Mouse (Mus musculus) frontal cortex, adult 2 months (tissue): ENCODE results near the gene Tiam1. TPM values are rescaled to one million over a fixed set of nuclear protein-coding genes. Genes with fewer than 3 reads are reported as not detected.

Source experiments
- DNase-seq, 2 experiments: peaks; one replicate each; pipeline ENCODE4 v3.0.0; 2022; ENCODE audit warnings: low spot score in 1 of 2; ENCODE audit errors: extremely low spot score in 1 of 2
- polyA plus RNA-seq: library from polyadenylated mRNA; depleted of rRNA; stranded (reverse); fragments of >200 nt; gene quantifications from 2 replicates; pipeline ENCODE4 v1.2.3, GENCODE M21; 2012

Tiam1 gene
- polyA plus RNA-seq, 1 experiment, result 49.1 TPM

DNA sequence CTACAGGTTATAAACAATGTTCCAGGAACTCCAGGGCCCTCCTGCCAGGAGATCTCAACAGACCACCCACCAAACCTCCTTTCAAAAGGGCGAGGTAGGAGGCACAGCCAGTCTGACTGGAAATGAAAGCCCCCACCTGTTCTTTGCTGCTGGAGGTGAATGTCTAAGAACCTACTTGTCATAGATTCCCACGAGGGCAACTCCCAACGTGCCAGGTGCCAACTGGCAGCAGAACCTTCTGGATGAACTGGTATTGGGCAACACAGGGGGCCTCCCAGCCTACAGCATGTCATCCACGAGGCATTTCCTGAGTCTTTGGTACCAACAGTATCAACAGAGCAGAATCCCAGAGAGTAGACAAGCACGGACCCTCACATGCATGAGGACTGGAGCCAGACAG lies 282.0 kb downstream of the Tiam1 start:
- DNase-seq, result no peak

DNA sequence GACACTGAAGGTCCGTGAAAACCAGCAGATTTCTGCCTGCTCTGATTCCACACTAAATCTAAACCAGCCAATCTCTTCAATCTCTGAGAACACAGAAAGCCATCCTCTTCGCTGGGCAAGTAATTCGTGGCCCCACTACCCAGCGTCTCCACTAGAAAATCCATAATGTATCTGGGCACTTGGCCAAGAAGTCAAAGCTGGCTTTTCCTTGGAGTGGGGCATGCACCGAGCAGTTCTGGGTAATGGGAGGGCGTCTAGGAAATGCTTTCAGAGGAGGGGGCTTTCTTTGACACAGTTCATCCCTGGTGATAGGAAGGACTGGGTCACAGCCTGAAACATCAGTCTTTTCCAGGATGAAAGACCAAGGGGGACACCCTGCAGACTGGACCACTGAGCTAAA lies 282.9 kb downstream of the Tiam1 start:
- no peak for DNase-seq

DNA sequence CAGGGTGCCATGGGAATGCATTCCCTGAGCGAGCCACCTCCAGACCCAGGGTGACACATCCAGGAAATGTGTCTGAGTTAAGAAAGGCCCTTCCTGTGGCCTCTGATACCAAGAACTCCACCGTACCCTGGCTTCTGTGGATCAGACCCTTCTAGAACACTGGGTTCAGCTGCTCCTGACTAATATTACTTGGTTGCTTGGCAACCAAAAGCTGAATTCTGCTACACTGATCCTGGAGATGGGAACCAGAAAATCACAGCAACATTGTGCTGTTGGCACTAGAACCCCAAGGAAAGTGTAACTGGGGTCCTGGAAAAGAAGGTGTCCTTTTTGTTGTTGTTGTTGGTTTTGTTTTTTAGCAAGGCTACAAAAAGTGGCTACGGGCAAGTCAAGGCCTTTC lies 285.9 kb downstream of the Tiam1 start:
- DNase-seq, result no peak

DNA sequence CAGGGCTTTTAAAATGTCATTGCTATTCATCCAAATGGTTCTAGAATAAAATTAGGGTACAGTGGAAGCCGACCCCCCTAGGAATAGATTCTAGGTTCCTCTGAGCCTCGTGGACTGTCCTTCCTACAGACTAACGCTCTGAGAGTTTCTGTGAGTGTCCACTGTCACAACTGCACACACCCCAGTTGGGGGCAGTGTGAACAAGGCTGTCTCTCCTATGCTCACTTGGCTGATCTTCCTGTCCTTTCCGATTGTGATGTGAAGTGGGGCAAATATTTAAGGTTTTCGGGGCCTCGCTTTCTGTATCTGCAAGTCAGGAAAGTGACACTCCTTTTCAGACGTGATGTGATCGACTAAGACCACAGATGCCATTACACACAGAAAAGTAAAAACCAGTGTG lies 288.8 kb downstream of the Tiam1 start:
- DNase-seq, result no peak

DNA sequence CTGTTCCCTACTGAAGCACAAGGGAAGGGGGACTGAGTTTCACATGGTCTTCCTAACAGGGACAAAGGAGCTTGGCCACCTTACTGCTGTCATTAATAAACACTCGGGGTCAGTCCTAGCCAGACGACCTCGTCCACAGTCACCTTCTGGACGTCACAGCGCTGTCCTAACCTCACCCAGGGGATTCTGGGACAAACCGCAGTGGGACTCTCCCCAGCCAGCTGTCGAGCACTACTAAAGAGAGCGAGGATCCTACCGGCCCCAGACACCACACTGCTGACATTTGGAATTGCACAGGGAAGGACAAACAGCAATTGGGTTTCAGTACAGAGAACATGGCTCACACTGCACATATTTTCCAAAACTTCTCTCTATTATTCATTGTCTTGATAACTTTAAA lies 292.2 kb downstream of the Tiam1 start:
- no peak for DNase-seq

DNA sequence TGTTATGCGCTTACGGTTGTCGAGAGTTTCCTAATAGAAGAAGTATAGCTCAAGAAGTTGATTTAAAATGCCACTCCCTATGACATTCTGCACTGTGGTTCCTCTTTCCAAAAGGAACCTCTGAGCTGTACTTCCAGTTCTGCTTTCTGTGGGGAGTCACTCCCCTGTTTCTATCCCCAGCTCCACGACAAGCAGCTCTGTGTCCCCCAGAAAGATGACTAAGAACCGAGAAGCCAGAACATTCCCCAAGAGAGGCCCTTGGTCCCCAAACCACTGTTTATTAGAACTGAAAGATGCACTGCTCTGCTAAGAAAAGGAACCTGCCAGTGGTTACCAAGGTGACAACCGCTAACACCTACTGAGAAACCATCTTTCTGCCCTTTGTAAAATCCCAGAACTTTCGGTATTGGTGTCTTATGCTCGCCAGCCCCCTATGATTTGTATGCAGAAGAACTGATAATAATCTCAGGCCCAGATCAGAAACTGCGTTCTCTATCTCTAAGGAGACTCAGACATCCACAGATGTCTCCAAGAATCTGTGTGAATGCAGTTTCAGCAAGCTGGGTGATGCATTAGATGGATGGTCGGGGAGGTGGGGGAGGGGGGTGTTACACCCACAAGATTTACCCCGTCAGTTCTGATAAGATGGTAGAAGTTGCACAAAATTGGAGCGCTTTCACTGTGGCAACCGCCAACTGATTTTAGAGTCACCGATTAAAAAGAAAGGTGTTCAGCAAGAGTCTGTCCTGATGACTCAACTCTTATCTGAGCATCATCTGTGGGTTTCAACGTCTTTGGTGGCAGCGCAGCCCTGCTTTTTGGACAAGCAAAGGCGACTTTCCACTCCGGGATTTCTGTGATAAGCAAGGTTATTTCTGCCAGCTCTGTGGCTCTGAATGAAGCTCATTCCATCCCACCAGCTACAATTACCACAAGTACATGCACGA lies 294.6 kb downstream of the Tiam1 start:
- peak in 1 of 2 experiments; percentile 34 for DNase-seq

DNA sequence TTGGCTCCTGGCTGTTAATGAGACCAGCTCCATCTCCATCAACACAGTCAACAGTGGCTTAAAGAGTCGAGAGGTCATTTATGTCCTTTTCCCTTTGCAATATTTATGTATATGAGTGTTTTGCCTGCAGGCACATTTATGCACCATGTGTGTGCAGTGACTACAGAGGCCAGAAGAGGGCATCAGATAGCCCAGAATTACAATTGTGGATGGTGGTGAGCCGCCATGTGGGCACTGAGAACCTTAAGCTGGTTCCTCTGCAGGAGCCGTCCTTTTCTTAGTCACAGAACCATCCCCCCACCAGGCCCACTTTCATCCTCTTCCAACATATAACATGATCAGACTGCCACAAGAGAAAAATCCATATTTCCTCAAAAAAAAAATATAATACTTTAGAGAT lies 295.4 kb downstream of the Tiam1 start:
- DNase-seq, result no peak

DNA sequence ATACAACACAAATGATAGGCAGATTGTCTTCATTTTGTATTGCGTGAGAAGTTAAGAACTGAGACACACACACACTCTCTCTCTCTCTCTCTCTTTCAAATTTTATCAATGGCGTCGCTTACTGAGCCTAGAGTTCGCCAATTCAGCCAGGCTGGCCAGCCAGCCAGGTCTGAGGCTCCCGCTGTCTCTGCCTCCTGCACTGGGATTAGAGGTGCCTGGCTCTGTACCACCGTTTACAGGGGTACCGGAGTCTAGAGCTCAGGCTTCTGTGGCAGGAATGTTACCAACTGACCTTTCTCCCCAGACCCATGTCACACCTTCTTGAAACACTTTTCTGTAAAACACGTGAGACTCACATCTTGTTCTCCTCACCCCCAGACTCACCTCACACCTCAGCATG lies 298.1 kb downstream of the Tiam1 start:
- no peak for DNase-seq

DNA sequence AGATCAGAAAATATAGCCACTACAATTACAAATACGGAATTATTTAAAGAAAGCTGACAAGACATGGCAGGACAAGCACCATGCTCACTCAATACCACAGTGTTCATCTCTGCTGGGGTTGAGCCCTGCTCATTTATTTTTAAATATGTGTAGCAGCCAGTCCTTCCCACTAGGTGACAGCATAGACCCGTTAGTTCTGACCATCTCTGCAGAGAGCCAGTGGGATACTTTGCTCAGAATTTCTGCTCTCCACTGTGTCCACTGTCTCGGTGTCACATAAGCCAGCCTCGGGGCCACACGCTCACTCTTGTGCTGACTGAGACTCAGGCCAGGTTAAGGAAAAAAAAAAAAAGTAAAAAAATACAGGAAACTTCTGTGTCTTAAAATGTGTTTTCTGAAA lies 299.0 kb downstream of the Tiam1 start:
- peak; percentile 38 to 84 for DNase-seq

DNA sequence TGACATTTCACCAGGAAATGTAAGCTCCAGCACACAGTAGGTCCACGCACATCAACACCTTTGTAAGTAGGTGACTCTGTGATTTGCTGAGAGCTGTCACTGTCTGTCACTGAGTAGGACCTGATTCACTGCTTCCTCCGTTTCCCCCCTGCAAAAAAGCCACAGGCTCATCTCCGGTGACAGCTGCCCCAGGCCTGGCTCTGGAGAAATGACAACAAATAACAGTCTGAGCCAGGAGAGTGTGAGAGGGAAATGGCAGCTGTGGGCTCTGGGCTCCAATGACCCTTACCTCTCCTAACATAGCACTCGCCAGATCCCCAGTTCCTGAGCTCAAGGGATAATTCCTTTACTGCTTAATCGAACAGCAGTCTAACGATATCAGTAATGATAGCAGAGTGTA lies 301.7 kb downstream of the Tiam1 start:
- no peak for DNase-seq

DNA sequence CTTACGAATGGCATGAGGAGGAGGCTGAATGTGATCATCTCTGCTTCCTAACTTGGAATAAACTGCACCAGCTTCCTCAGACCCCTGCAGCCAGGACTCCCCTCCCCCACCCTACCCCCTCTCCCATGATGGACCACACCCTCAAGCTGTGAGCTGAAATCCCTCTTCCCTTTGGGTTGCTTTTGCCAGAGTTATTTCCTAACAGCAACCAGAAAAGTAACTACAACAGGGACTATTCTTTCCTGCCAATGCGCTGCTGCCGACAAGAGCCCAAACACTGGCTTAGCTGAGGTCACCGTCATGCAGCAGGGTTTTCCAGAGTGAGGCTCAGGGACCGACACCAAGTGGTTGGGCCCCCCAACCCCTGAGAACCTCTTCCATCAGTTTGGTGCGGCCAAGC lies 303.2 kb downstream of the Tiam1 start:
- DNase-seq, result no peak

DNA sequence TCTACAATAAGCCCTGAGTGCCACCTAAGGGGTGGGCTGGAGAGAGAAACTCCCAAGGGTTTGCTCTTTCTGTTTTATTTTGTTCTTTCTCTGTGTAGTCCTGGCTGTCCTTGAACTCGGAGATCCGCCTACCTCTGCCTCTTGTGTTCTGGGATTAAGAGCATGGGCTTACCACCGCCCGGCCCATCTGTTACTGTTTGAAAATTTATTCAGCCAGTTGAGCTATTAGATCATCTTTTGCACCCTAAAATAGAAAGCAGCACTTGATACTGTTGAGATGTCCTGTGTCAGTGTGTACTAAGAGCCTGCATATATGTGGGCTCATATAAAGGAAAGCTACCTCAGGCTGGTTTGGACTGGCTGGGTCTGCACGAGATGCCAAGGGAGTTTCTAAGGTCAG lies 303.7 kb downstream of the Tiam1 start:
- no peak for DNase-seq

DNA sequence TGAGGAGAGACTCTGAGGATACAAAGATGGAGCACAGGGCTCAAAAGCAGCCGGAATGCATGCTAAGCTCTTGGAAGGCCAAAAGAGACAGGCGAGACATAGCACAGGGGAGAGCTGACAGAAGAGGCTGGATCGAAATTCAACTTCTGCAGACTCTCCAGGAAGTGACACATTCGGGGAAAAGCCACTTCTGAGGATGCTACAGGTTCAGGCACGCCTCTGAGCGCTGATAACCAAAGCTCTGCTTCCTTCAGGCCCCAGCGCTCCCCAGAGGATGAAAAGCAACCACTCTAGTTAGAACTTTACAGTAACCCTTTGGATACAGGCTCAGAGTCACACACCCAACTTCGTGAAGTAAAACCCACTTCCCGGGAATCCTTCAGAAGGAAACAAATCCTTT lies 306.5 kb downstream of the Tiam1 start:
- DNase-seq, result no peak

DNA sequence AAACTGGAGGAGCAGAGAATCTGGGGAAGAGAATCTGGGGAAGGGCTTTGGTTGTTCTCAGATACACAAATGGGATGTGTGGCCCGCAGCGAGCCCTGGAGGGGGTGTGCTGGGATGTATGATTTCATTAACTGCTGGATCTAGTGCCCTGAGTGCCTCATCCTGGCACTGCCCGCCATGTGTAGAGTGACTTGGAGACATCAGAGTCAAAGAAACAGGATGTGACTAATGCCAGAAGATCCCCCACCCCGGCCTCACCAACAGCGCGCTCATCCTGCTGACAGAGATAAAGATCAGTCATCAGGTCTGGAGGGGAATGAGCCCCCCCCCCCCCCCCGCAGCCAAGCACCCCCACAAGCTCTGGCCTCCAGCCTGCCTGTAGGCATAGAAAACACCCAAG lies 308.0 kb downstream of the Tiam1 start:
- DNase-seq, result no peak

DNA sequence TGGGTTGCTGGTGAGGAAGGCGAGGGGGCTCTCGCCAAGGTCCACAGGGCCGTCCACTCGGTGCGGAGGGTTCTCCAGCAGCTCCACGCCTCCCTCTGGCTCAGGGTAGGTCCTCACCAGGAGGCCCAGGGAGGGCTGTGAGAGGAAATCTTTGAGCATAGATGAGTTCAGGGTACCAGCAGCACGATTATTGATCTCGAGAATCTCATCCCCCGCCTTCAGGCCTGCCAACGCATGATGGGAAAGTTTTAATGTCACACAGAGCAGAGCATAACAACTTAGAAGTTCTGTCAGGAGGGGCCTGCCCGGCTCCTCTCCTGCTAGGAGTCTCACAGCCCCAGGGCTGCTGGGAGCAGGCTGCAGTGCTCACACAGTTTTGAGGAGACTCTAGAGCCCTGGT lies 310.6 kb downstream of the Tiam1 start:
- no peak for DNase-seq

DNA sequence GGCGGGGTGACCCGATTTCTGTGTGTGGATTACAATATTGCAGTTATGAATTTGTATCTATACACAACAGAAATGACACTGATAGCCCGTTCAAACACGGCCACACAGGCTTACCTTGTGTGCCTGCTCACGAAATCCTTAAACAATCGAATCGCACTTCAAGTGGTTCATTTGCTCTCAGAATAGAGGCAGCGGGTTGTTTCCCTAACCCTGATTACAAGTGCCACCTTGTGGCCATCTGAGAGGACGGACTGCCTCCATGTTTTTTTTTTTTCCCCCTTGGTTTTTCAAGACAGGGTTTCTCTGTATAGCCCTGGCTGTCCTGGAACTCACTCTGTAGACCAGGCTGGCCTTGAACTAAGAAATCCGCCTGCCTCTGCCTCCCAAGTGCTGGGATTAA lies 312.4 kb downstream of the Tiam1 start:
- DNase-seq, result peak in 1 of 2 experiments; percentile 79

DNA sequence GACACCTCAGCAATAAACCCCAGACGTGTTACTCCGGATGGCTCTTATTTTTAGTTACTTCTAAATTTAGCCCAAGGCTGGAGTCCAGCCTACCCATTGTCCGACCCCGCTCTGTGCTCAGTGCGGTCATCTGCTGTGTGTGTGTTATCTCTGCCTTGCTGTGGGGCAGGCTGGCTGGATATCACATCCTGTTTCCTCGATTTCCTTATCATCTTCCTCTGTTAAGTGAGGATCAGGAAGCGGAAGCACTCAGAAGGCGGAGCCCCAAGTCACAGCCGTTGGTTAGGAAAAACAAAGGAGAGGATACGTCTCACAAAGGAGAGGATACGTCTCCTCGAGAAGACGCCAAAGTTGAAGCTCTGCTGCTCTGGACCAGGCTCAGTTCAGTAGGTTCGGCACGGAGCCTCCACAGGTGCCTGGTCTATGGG lies 313.3 kb downstream of the Tiam1 start:
- no peak for DNase-seq

DNA sequence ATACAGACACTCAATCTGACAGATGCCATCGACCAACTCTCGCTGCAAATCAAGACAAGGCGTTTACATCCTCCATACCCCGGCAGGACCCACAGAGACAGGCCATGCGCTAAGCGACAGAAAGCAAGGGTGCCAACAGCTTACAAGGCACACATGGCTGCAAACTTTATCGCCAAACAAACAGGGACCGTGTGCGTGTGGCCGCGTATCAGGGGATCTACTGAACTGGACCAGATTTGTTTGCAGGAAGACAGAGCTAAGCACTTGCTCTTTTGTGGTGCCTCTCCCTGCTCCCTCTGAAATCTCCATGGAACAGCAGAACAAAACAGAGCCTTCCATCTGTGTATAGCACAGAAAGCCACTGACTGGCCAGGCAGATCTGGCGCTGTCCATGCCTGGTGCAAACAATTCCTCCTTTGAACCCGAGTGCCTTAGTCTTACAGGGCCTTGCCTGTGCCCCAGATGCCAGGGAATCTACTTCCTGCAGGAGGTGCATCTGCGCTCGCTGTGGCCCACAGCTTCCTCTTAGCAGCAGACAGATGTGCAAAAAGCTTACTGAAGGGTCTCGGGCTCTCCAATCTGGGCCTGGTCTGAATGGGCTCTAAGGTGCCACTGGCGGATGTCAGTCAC lies 316.0 kb downstream of the Tiam1 start:
- DNase-seq, result no peak

DNA sequence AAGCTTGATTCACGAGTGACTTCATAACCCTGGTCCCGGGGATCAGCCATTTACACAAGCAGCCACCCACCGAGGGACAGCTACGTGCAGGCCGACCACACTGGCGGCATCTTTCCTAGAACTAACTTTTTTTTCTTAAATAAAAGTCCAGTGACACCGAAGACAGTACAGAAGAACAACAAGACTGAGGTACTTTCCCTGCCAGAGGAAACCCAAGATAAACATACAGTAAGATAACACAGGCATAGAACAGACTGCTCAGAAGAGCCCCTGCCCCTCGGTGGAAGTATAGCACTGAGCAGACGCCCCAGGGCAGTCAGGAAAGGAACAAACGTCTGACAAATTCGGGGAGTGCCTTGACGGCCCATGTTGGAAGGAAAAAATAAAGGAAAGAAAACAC lies 317.7 kb downstream of the Tiam1 start:
- no peak for DNase-seq

DNA sequence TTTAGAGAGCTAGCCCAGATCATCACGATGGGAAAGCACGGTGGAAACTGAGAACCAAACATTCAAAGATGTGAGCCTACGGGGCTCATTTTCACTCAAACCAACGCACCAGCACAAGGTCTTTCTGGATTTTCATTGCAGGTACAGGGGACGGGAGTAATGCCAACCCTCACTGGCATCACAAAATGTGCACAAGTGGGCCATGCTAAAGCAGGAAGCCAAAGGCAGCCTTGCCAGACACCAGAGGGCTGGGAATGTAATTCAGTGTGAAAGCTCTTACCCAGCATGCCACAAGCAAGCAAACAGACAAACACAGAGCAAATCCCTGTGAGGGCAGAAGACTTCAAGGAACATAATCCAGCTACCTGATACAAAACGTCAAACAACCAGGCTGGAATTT lies 320.7 kb downstream of the Tiam1 start:
- peak in 1 of 2 experiments; percentile 34 for DNase-seq

DNA sequence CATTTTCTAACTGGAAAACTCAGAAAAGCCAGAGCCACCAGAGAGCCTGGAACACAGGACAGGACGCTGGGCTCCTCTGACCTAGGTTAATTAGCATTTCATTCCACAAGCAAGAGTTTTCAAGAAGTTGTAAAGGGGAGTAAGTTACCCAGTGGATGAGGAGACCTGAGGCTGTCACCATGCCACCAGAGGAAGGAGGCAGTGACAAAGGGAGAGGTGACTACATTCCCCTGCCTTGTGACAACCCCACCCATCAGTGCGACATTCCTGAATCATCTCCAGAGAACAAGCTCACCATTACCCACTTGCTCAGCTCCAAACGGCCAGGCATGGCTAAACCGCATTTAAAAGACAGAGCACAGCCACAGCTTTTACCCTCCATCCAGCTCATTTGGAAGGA lies 324.9 kb downstream of the Tiam1 start:
- DNase-seq, result no peak
